Mouse (Mus musculus): ENCODE measurements around the gene 2310011J03Rik.

Gene 2310011J03Rik

DNA sequence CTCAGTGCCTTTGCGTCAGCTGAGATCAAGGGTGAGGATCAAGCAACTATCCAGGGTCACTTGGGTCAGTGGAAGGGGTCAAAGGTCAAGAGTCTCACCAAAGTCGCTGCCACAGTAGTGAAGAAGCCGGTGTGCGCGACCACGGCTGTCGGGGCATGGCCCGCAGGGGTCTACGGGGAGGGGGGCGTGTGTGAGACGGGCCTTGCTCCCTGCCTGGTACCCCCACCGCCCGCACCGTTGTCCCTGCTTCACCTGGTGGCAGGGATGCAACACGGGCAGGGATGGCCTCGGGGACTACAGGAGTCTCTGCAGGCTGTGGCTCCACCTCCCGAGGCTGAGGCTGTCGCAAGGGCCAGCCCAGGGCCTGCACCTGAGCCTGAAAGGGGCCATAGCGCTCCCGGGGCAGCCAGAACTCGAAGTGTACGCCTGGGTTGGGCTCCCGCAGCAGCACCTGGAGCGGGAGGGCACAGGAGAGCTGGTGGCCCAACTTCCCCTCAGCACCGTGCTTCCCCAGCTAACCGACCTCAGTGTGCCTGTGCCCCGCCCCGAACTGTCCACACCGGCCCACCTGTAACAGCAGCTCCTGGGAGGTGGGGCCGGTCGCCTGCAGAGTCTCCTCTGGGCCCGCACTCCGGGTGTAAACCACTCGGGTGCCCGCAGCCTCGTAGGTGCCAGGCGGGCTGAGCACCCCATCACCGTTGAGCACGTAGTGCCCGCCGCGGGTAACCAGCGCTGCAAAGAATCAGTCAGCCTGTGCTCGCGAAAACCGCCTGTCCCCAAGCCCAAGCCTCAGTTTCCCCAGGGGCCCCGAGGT lies 21.4 kb upstream of the 2310011J03Rik start:
- no peak for DNase-seq (ENCODE audit: low read depth, low spot score)

DNA sequence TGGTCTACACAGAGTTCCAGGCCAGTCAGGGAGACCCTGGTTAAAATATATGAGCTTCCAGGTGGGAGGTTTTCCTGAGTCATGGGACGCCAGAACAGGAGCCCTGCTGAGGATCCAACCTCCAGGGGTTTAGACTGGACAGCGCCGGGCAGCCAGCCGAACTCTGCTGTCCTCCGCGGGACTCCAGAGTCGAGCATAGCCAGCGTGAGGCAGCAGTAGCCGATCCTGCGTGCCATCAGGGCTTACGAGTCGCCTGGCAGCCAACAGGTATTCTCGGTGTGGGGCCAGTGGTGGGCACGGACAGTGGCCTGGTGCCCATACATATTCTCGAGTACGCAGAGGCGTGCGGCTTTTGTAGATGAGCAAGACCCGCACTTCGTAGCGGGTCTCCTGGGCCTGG lies 20.7 kb upstream of the 2310011J03Rik start:
- DNase-seq (ENCODE audit: low read depth, low spot score): no peak

DNA sequence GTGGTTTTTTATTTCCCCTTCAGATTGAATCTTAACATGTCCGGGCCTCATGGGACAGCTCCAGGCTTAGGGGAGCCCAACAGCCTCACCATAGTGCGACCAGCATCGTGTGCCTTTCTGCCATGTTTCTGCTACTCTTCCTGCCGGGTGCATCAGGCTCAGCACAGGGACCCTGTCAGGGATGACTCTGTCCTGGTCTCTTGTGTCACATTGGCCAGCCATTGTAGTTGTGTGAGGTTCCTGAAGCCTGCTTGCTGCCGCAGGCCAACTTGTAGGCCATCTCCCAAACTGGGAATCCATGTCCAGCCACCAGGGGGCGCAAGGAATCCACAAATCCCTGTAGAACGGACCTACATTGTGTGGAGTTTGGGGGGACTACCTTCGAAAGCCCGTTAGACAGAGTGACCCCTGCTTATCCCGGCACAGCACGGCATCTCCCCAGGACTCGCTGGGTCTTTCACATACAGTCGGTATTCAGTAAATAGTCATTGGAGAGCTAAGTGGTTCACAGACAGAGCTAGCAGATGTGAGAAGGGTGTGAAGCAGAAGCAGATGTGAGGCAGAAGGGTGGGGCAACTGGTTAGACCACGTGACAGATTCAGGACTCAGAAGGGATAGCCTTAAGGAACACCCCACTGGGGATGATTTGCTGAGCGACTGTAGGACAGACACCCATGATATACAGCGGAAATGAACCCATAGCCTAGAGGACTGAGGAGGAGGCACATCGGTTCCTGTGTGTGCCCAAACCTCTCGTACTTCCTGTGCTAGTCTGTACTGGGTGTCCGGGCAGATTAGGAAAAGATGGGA lies 19.8 kb upstream of the 2310011J03Rik start:
- peak; percentile 79 for DNase-seq (ENCODE audit: low read depth, low spot score)

DNA sequence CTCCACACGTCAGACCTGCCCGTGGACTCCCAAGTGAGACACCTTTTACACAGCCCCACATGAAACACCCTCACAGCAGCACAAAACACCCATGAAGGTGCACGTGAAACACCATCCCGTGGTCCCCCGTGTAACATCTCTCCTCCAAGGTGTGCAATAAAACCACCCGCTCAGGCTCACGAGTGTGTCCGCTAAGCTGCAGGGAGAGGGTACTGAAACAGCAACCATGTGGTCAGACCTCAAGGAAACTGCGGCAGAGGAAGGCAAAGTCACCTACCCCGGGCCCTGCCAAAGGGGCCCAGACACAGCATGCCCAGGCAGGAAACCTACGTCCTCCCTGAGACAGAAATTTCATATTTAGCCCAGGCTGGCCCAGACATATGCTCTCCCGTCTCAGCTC lies 15.9 kb upstream of the 2310011J03Rik start:
- no peak for DNase-seq (ENCODE audit: low read depth, low spot score)

DNA sequence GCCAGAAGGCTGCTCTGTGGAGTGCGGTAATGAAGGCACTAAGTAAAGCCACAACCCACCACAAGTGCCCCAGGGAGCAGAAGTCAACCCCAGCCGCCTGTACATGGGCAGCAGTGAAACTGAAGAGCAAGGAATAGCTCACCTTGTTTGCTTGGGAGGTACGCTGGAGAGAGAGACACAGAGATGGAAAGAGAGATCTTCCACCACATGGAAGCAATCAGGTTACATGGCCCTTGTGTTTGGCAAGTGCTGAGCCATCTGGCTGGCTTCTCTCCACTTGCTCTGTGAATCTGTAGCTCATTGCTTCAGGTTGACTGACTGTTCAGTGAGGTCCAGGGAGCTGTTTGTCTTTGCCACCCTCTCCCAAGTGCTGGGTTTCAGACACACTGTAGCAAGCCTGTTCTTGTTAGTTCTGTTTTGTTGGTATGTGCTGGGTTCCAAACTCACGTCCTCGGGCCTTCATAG lies 12.2 kb upstream of the 2310011J03Rik start:
- no peak for DNase-seq (ENCODE audit: low read depth, low spot score)

DNA sequence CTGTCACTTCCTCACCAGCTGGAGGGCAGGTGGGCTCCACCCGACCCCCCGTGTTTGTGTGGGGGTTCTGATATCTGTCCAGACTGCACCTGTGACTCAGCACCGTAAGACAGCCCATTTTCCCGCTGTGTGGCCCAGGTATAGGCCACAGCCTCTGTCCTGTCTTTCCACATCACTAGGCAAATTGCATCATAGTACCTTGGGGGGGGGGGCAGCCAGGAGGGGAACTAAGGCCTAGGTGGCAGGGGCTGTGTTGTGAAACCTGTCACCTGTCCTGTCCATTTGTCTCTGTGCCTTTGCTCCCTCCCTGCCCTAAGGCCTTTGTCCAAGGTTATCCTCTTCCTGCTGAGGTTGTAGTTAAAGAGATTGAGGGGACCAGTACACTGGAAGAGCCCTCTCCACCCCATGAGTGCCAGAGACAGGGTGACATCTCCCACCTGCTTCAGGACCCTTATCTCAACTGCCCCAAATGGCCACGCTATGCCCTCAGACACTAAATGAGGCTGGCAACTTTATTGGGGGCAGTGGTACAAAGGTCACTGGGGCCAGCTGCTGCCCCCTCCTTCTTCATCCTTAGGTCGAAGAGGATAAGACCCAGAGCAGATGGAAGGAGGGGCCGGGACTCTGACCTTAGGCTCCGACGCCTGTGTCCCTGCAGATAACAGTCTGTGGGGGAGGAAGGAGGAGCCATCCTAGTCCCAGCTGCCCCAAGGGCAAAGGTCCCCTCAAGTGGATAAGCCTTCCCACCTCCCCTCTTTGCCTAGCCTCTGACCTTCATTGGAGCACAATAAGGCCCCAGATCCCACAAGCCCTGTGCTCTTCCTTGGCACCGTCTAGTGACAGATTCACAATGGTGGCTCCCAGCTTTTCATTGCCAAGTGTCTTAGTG lies 11.5 kb upstream of the 2310011J03Rik start:
- DNase-seq (ENCODE audit: low read depth, low spot score): peak; percentile 63

DNA sequence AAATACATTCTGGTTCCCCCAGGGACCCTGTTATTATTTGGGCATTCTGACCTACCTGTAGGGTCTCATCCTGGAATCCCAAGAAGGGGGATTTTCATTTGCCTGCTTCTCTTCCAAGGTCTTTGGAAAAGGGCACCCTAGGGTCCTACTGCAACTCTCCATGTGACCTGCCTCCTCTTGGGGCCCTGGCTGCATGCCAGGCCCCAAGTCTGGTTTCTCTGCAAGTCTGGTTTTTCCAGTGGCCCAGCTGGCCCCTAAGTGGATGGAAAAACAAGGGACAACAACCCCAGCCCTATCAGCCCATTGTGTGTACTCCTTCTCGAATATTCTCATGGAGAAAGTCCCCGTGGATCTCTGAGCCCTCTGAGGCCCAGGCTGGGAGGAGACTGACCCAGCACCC lies 10.6 kb upstream of the 2310011J03Rik start:
- DNase-seq (ENCODE audit: low read depth, low spot score): no peak

DNA sequence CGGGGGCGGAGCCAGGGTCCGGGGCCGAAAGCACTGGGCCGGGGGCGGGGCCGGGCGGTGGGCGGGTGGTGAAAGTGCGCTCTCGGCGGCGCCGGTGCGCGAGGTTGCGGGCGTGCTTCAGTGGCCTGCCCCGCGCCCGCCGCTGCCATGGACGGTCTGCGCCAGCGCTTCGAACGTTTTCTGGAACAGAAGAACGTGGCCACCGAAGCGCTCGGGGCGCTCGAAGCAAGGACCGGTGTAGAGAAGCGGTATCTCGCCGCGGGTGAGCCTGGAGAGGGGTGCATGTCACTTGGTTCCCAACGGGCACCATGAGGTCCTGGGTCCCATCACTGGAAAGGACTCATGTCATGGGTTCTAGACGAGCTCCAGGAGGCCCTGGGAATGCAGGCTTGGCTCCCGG lies 9.7 kb upstream of the 2310011J03Rik start:
- no peak for DNase-seq (ENCODE audit: low read depth, low spot score)

DNA sequence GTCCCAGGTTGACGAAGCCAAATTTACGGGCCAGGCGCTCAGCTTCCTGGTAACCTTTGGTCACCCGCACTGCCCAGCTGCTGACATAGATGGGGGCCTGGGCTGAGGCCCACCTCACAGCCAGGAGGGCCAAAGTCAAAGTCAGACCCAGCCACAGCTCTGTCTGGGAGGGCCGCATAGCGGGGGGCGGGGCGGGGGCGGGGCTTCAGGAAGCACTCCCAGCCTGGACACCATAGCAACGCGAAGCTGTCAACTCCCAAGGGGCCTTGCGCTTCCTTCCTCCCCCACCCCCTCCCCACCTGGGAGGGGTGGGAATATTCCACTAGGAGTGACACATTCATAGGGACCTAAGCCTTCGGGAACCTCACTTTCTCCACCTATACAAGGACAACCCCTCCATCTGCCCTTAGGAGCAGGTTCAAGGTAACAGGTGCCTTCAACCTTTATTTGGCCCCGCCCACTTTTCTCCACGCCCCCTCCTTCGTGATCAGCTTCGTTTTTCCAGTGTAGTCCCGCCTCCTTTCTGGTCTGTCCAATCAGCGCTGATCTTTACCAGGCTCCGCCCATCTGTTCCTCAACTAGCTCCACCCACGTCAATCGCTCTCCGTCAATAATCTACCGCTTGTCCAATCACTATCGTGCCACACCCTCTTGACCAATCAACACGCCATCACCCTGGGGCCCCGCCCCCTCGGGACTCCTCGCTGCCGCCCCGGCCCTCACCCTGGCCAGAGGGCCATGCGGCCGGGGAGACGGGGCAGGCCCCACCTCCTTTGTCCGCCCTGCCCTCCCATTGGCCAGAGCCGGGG lies 9.1 kb upstream of the 2310011J03Rik start, which contains the start of the genes Pcsk4 and Reep6:
Gene Pcsk4 (minus strand): TSS at position 226 of the 809 bp plus-strand sequence.
Gene Reep6 (plus strand): TSS at position 681 of the 809 bp plus-strand sequence.
- peak; percentile 98 for DNase-seq (ENCODE audit: low read depth, low spot score)

DNA sequence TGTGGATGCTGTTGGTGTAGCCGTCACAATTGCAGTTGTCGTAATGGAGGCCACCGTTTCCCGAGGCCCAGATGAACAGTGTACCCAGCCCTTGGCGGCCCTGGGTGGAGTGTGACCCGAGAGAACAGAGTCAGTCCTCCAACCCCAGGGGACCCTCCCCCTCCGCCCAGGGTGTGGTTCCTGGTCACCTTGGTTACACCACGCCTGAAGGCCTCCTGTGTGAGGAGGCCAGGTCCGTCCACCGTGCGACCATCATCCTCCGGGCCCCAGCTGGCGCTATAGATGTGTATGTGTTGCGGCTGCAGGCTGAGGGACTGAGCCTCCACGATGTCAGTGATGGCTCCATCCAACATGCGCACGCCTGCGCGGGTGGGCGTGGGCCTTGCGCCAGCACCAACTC lies 4.7 kb upstream of the 2310011J03Rik start:
- DNase-seq (ENCODE audit: low read depth, low spot score): no peak

DNA sequence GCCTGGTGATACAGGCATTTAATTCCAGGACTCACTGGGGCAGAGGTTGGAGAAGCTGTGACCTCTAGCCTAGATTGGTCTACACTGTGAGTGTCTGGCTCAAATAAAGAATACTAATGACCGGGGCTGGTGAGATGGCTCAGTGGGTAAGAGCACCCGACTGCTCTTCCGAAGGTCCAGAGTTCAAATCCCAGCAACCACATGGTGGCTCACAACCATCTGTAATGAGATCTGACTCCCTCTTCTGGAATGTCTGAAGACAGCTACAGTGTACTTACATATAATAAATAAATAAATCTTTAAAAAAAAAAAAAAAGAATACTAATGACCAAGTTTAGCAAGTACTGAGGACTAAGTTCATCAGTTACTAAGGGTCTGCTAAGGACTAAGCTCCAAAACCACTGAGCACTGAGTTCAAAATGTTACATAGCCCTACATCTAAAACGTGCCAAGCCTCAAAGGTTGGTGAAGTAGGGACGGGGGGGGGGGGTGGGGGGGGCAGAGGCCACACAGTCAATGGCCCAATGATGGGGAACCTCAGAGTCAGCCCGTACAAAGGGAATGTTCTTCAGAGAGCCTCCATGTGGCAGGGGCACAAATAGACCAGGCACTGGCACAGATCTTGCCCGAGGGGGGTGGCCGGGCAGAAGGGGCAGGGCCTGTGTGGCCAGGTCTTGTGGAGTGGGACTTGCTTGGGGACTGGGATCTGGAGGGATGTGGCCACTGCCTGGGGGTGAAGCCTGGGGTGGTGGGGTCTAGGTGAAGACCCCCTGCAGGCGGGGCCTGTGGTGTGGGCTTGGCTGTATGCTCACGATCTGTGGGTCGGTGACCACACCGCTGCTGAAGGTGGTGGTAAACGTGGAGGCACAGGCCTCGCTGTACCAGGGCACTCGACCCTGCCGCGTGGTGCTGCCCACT lies 4.0 kb upstream of the 2310011J03Rik start:
- no peak for DNase-seq (ENCODE audit: low read depth, low spot score)

DNA sequence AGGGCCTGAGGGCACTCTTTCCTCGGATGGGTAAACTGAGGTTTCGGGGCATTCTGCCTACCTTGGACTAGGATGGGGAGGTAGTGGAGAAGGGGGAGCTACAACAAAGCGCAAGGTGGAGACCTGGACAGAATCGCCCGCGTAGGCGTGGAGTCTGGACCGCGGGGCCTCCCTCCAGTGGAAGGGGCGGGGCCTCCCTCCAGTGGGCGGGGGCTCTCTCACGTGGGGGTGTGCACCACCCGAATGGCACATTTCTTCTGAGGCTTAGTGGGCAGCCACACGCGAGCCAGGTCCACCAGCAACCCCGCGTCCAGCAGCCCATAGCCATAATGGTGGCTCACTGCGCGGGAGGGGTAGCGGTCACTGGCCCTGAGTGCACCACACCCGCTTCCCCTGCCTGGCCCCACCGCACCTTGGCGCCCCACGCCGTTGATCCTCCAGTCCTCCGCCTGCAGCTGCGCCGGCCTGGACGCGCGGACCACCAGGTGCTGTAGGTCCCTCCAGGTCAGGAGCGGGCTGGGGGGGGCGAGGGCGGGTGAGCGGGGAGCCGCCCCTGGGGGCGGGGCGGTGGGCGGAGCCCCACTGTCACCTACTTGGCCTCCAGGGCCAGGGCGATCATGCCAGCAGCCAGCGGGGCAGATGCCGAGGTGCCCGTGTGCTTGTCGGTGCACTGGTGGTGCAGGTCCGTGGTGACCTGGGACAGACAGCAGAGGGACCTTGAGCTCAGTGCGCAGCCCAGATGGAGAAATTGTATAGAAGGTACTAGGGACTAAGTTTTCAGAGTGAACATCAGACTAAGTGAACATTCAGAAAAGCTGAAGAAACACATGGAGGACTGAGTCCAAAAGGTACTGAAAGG lies 3.2 kb upstream of the 2310011J03Rik start:
- peak; percentile 62 for DNase-seq (ENCODE audit: low read depth, low spot score)

DNA sequence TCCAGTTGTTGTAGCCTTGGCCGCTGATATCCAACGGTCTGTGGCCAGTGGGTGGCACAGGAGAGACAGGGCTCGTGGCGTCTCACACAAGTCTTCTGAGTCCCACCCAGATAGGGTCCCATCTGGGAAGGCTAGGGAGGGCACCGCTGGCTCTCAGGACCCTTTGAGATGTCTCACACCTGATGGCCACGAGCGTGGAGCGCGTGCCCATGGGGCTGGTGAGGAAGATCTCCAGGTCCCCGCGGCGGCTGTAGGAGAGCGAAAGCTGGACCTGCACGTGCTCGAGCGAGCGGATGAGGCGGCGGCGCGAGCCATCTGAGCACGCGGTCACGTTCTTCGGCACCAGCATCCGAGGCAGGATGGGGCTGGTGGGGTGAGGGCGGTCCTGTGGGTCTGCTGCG lies 2.5 kb upstream of the 2310011J03Rik start:
- no peak for DNase-seq (ENCODE audit: low read depth, low spot score)

DNA sequence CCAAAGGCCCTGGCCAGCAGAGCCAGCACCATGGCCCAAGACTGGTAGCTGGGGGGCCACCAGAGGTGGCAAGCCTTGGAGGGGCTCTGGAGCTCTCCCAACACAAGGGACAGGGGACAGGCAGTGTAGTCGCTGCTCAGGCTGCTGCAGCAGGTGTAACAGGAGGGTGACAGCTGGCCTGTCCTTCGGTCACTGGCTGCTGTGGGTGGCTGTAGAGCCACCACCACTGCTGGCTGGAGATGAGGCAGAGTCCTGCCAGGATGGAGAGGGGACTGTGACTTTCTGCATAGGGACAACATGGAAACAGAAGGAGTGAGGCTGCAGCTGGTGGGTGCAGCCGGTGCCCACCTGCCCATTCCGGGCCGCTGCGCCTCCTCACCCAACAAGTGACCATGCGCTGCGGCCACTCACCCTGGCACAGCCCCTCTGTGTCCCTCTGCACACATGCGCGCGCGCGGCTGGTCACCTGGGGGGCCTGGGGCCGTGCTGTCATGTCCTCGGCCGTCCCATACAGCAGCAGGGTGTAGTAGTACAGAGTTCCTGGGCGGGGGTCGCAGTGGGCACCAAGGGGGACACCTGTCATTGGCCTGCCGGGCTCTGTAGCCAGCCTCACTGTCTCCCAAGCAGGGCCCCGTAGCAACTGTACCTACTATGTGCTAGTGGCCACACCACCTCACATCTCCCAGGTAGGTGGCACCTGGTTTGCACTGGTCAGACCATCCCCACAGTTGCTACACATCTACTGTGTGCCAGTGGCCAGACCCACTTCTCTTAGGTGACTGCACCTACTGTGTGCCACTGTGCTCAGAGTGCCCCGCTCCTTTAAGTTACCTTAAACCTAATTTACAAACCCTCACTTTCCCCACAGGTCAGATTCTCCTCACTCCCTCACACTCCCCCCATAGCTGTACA lies 1.6 kb upstream of the 2310011J03Rik start:
- DNase-seq (ENCODE audit: low read depth, low spot score): no peak

DNA sequence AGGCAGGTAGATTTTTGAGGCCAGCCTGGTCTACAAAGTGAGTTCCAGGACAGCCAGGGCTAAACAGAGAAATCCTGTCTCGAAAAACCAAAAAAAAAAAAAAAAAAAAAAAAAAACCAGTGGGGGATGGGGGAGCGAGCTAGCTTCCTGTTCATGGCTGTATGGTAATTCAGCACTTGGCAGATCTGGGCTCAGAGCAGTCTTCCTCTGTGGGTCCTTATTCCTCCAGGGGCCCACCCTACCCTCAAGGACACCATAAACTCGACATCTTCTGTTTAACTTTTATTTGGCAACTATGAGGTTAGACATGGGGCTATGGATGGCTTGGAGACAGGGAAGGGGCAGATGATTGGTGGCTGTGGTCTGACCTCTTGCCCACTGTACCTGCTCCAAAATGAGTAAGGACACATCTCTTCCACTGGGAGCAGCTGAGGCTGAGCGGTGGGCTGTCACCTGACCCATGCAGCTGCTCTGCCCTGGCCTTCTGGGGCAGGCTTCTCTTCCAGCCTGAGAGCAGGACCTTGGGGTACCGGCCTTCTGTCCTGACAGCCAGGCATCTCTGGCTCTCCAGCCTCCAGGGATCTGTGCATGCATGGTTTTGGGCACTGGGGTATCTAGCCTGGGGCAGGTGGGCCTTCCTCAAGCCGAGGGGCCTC lies 805 bp upstream of the 2310011J03Rik start:
- no peak for DNase-seq (ENCODE audit: low read depth, low spot score)

DNA sequence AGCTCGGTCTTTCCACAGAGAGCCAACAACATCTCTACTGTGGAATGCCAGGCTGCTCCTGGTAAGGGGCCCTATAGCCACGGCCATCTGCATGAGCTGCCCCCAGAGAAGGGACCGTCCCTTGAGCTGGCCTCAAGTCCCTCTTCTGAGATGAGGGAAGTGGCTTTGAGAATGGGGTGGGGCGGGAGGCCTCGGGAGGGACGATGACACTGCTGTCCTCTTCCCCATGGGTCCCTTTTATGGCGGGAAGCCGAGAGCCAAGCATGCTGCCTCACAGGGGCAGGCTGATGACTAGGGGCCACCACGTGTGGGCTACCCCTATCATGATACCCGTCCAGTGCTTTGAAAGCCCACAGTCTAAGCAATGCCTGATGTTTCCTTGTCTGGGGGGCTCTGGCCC lies 3.3 kb downstream of the 2310011J03Rik start:
- DNase-seq (ENCODE audit: low read depth, low spot score): no peak

DNA sequence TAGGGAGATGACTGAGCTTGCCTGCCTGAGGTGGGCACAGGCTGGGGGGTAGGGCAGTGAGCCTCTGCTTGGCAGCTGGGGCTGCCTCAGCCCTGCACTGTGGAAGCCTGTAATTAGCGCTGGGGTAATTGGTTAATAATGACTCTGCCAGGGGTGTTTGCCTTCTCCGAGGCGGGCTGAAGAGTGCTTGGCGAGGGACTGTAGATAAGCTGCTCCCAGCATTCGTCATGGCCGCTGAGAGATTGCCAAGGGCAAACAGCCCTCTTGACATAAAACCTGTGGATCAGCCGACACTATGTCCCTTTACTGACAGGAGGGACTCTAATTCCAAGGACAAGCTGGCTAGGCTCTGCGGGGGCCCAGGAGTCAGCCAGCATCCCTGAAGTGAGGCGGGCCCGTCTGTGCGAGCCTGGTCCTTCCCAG lies 4.0 kb downstream of the 2310011J03Rik start:
- DNase-seq (ENCODE audit: low read depth, low spot score): no peak
